Mouse (Mus musculus): ENCODE measurements around the gene Mpdz.

Mpdz gene

GRCm38 (mm10) chr4:81279451-81279850 is 163.2 kb downstream of the Mpdz start:
- no peak for DNase-seq

- DNase-seq, result no peak
Observed at GRCm38 (mm10) chr4:81275957-81276715, 166.5 kb downstream of the Mpdz start.

- DNase-seq, result no peak
Observed at GRCm38 (mm10) chr4:81273067-81273466, 169.5 kb downstream of the Mpdz start.

- DNase-seq, result no peak
Observed at GRCm38 (mm10) chr4:81252859-81253780, 189.5 kb downstream of the Mpdz start.

- no peak for DNase-seq
Observed at GRCm38 (mm10) chr4:81252334-81252733, 190.3 kb downstream of the Mpdz start.

GRCm38 (mm10) chr4:81251934-81252333 is 190.7 kb downstream of the Mpdz start:
- peak in 1 of 2 experiments; percentile 1 for DNase-seq

- DNase-seq, result no peak
Observed at GRCm38 (mm10) chr4:81249245-81249644, 193.4 kb downstream of the Mpdz start.

- no peak for DNase-seq
Observed at GRCm38 (mm10) chr4:81236227-81236626, 206.4 kb downstream of the Mpdz start.
